Mouse (Mus musculus): ENCODE data around the gene Wdr25. TPM values are rescaled to one million over a fixed set of nuclear protein-coding genes. Genes with fewer than 3 reads are reported as not detected.
A peak's percentile ranks its signal among the peaks of the same experiment; 100 is the strongest.

Wdr25 gene
- polyA plus RNA-seq, 1 experiment = 4.6 TPM

GRCm38 (mm10) chr12:108909846-108910433, 16.5 kb downstream of the Wdr25 start:
- H3K4me1 ChIP-seq (ENCODE audit: control insufficient read depth, insufficient read depth, low read length) = peaks cover 42% of the 10 kb centered on the region
- no peak overlapping the region for H3K4me3 ChIP-seq (ENCODE audit: insufficient read depth, low read length)
- no peak overlapping the region for H3K27ac ChIP-seq (ENCODE audit: insufficient read depth, low read depth, low read length)
- TF ChIP-seq POLR2A (IDR thresholded peaks at IDR 0.05; ENCODE audit: borderline replicate concordance, low read depth, low read length) (no peak), CTCF (IDR thresholded peaks at IDR 0.05; ENCODE audit: low read depth, low read length) (no peak)

GRCm38 (mm10) chr12:108912442-108912841, 19.0 kb downstream of the Wdr25 start:
- Histone ChIP-seq H3K4me1 (ENCODE audit: control insufficient read depth, insufficient read depth, low read length) (peaks cover 42% of the 10 kb centered on the region), H3K27ac (ENCODE audit: insufficient read depth, low read depth, low read length) (peak overlapping the region; percentile 66), H3K4me3 (ENCODE audit: insufficient read depth, low read length) (no peak overlapping the region)
- TF ChIP-seq POLR2A (IDR thresholded peaks at IDR 0.05; ENCODE audit: borderline replicate concordance, low read depth, low read length) (no peak), CTCF (IDR thresholded peaks at IDR 0.05; ENCODE audit: low read depth, low read length) (no peak)

- Histone ChIP-seq H3K27ac (ENCODE audit: insufficient read depth, low read depth, low read length) (no peak overlapping the region), H3K4me3 (ENCODE audit: insufficient read depth, low read length) (no peak overlapping the region), H3K4me1 (ENCODE audit: control insufficient read depth, insufficient read depth, low read length) (peaks cover 54% of the 10 kb centered on the region)
- TF ChIP-seq POLR2A (IDR thresholded peaks at IDR 0.05; ENCODE audit: borderline replicate concordance, low read depth, low read length) (no peak), CTCF (IDR thresholded peaks at IDR 0.05; ENCODE audit: low read depth, low read length) (no peak)
Observed at GRCm38 (mm10) chr12:108914198-108914597, 20.8 kb downstream of the Wdr25 start.

GRCm38 (mm10) chr12:108914709-108915340, 21.4 kb downstream of the Wdr25 start:
- Histone ChIP-seq H3K4me3 (ENCODE audit: insufficient read depth, low read length) (no peak overlapping the region), H3K4me1 (ENCODE audit: control insufficient read depth, insufficient read depth, low read length) (peaks cover 57% of the 10 kb centered on the region), H3K27ac (ENCODE audit: insufficient read depth, low read depth, low read length) (no peak overlapping the region)
- TF ChIP-seq POLR2A (IDR thresholded peaks at IDR 0.05; ENCODE audit: borderline replicate concordance, low read depth, low read length) = no peak
- no peak for TF ChIP-seq CTCF (IDR thresholded peaks at IDR 0.05; ENCODE audit: low read depth, low read length)

GRCm38 (mm10) chr12:108915893-108916292, 22.5 kb downstream of the Wdr25 start:
- Histone ChIP-seq H3K4me1 (ENCODE audit: control insufficient read depth, insufficient read depth, low read length) (peaks cover 57% of the 10 kb centered on the region), H3K4me3 (ENCODE audit: insufficient read depth, low read length) (no peak overlapping the region), H3K27ac (ENCODE audit: insufficient read depth, low read depth, low read length) (no peak overlapping the region)
- no peak for TF ChIP-seq CTCF (IDR thresholded peaks at IDR 0.05; ENCODE audit: low read depth, low read length)
- TF ChIP-seq POLR2A (IDR thresholded peaks at IDR 0.05; ENCODE audit: borderline replicate concordance, low read depth, low read length) = no peak

- TF ChIP-seq POLR2A (IDR thresholded peaks at IDR 0.05; ENCODE audit: borderline replicate concordance, low read depth, low read length) (no peak), CTCF (IDR thresholded peaks at IDR 0.05; ENCODE audit: low read depth, low read length) (no peak)
- Histone ChIP-seq H3K27ac (ENCODE audit: insufficient read depth, low read depth, low read length) (no peak overlapping the region), H3K4me1 (ENCODE audit: control insufficient read depth, insufficient read depth, low read length) (peaks cover 56% of the 10 kb centered on the region), H3K4me3 (ENCODE audit: insufficient read depth, low read length) (no peak overlapping the region)
Observed at GRCm38 (mm10) chr12:108916447-108917042, 23.1 kb downstream of the Wdr25 start.

GRCm38 (mm10) chr12:108917509-108917908, 24.1 kb downstream of the Wdr25 start:
- TF ChIP-seq CTCF (IDR thresholded peaks at IDR 0.05; ENCODE audit: low read depth, low read length) = no peak
- TF ChIP-seq POLR2A (IDR thresholded peaks at IDR 0.05; ENCODE audit: borderline replicate concordance, low read depth, low read length) = no peak
- Histone ChIP-seq H3K27ac (ENCODE audit: insufficient read depth, low read depth, low read length) (no peak overlapping the region), H3K4me1 (ENCODE audit: control insufficient read depth, insufficient read depth, low read length) (peaks cover 46% of the 10 kb centered on the region), H3K4me3 (ENCODE audit: insufficient read depth, low read length) (no peak overlapping the region)

- peaks cover 34% of the 10 kb centered on the region for H3K4me1 ChIP-seq (ENCODE audit: control insufficient read depth, insufficient read depth, low read length)
- peak overlapping the region; percentile 31 for H3K27ac ChIP-seq (ENCODE audit: insufficient read depth, low read depth, low read length)
- no peak for TF ChIP-seq POLR2A (IDR thresholded peaks at IDR 0.05; ENCODE audit: borderline replicate concordance, low read depth, low read length)
- no peak for TF ChIP-seq CTCF (IDR thresholded peaks at IDR 0.05; ENCODE audit: low read depth, low read length)
- H3K4me3 ChIP-seq (ENCODE audit: insufficient read depth, low read length) = 0 out of 2 replicates have a peak overlapping the region, but pooled peaks have one; percentile 8
Observed at GRCm38 (mm10) chr12:108918753-108919152, 25.3 kb downstream of the Wdr25 start.

GRCm38 (mm10) chr12:108926606-108927111, 33.2 kb downstream of the Wdr25 start:
- no peak overlapping the region for H3K27ac ChIP-seq (ENCODE audit: insufficient read depth, low read depth, low read length)
- TF ChIP-seq POLR2A (IDR thresholded peaks at IDR 0.05; ENCODE audit: borderline replicate concordance, low read depth, low read length) (no peak), CTCF (IDR thresholded peaks at IDR 0.05; ENCODE audit: low read depth, low read length) (no peak)

GRCm38 (mm10) chr12:108928249-108928648, 34.8 kb downstream of the Wdr25 start:
- Histone ChIP-seq H3K4me3 (ENCODE audit: insufficient read depth, low read length) (no peak overlapping the region), H3K27ac (ENCODE audit: insufficient read depth, low read depth, low read length) (no peak overlapping the region), H3K4me1 (ENCODE audit: control insufficient read depth, insufficient read depth, low read length) (peaks cover 19% of the 10 kb centered on the region)
- TF ChIP-seq CTCF (IDR thresholded peaks at IDR 0.05; ENCODE audit: low read depth, low read length) (no peak), POLR2A (IDR thresholded peaks at IDR 0.05; ENCODE audit: borderline replicate concordance, low read depth, low read length) (no peak)

More at GRCm38 (mm10) chr12:108926606-108927111, 33.2 kb downstream of the Wdr25 start:
- Histone ChIP-seq H3K4me3 (ENCODE audit: insufficient read depth, low read length) (no peak overlapping the region), H3K4me1 (ENCODE audit: control insufficient read depth, insufficient read depth, low read length) (peaks cover 17% of the 10 kb centered on the region)

Data from bone marrow macrophage, adult 2 months (primary cell).